Mouse (Mus musculus): Measurements from ENCODE around the gene Slc44a3.

- TF ChIP-seq CTCF (IDR thresholded peaks at IDR 0.05; ENCODE audit: low read depth), result no peak
- TF ChIP-seq EP300 (IDR thresholded peaks at IDR 0.05; ENCODE audit: low read depth), result no peak
These were observed 66.4 kb downstream of the Slc44a3 start for GRCm38 (mm10) chr3:121465795-121466194.

Measured in liver, postnatal 0 days (tissue).